Mouse (Mus musculus) urinary bladder, postnatal 14 days (tissue): Measurements from ENCODE around the gene Prkag2.
"Not testable (repeated sequence)": the region's sequence is repeated elsewhere in the genome, so short reads cannot be mapped to it uniquely, and the experiment has no call there.

Source experiments
- DNase-seq: peaks from one replicate; pipeline ENCODE4 v3.0.0; 2021; ENCODE audit warnings: low spot score

Gene Prkag2

DNA sequence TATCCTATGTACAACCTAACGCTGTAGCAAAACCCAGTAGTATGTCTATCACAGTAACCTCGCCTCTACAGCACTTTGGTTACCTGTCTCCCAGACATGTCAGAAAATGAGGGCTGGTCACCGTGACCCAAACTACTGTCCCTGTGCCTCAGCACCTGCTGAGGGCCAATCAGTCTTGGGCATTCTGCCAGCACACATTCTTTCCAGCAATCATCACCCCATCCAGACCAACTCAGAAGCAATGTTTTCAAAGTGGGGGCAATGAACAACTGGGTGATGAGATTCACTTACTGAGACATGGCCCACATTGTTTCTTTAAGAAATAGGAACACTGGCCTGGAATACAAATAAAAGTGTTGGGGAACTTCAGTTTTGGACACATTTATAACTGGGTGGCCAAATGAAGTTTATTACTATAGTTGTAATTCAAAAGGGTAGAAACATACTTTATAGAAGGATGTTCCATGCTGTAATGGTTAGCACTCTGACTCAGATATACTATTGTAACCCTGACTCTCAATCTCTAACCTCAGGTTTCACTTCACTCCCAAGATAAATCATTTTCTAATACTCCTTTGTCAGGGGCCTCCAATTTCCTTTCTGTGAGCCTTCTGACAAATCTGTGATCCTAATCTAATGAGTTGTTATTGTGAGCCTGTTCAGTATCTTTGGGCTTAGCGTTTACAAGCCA, 274.9 kb downstream of the Prkag2 start:
- peak; percentile 49 for DNase-seq

- DNase-seq, result no peak
These were observed 276.5 kb downstream of the Prkag2 start for GRCm38 (mm10) chr5:24823864-24824405.

DNA sequence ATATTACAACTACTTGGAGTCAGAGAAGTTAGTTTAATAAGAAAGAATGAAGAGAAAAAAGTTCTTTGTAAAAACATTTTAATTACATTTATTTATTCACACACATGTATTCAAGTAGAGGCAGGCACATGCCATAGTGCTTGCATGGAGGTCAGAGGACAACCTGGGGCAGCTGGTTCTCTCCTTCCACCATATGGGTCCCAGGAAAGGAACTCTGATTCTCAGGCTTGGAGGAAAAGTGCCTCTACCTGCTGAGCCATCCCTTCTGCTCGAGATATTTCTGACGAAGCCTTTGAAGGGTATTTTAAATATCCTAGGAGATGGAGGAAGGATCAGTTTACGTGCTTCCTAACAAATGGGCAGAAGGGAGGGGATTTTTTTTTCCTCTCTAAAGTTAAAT, 277.7 kb downstream of the Prkag2 start:
- DNase-seq, result no peak

DNA sequence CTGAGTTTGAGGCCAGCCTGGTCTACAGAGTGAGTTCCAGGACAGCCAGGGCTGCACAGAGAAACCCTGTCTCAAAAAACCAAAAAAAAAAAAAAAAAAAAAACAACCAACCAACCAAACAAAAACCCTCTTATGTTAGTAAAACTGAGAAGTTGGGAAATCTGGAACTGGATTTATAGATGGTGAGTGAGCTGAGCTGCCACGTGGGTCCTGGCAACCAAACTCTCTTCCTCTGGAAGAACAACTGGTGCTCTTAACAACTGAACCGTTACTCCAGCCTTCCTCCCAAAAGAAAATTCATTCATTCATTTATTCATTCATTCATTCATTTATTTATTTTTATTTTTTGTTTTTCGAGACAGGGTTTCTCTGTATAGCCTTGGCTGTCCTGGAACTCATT, 278.2 kb downstream of the Prkag2 start:
- not testable (repeated sequence) for DNase-seq

GRCm38 (mm10) chr5:24821403-24821841, 279.0 kb downstream of the Prkag2 start:
- DNase-seq, result peak; percentile 70

DNA sequence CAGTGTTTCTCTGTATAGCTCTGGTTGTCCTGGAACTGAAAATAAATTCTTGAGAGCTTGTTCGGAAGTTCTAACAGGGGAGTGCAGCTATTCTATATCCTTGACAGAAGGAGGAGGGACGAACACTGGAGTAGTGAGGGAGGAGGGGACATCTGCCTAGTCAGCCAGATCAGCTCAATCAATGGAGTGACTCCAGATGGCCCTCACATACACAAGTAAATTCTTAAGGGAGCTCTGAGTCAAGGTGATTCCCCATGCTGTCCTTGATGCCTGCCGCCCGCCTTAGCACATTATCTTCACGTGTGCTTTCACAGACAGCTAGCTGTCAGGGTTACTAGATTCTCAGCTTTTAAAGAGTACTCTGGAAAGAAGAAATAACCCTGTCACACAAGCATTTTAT, 279.8 kb downstream of the Prkag2 start:
- no peak for DNase-seq

GRCm38 (mm10) chr5:24817191-24817590, 283.3 kb downstream of the Prkag2 start:
- no peak for DNase-seq

DNA sequence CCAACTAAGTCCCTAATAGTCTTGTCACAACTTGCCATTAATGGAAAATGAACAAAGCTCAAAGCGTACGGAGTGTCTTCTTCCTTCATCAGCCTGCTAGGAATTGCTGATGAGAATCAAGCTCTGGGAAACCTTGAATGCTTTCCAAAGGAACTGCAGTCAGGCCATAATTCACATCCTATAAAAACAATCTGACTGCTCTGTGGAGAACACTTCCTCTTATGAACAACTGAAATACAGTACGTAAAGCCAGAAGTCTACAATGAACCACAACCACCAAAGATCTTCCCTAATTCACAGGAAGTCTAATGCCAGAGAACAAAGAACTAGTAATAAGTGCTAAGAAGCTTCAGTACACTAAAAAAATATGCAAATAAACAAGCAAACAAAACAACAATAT, 286.5 kb downstream of the Prkag2 start:
- DNase-seq, result no peak

- DNase-seq, result no peak
These were observed 287.4 kb downstream of the Prkag2 start for GRCm38 (mm10) chr5:24813005-24813404.
